Mouse (Mus musculus) erythroblast, embryonic 14.5 days (primary cell): ENCODE measurements around the gene Eef1a1. TPM values are rescaled to one million over a fixed set of nuclear protein-coding genes. Genes with fewer than 3 reads are reported as not detected.

ENCODE experiments used
- H3K27me3 ChIP-seq: 2 replicates; pipeline ENCODE4 v1.6.1; 2012; ENCODE audit warnings: inconsistent platforms; ENCODE audit not compliant: control insufficient read depth
- H3K36me3 ChIP-seq: 2 replicates; pipeline ENCODE4 v1.6.1; 2012; ENCODE audit warnings: mild to moderate bottlenecking, inconsistent platforms; ENCODE audit not compliant: control insufficient read depth
- H3K4me1 ChIP-seq: 2 replicates; pipeline ENCODE4 v1.6.1; 2012; ENCODE audit warnings: inconsistent platforms; ENCODE audit not compliant: control insufficient read depth
- H3K4me3 ChIP-seq: replicated peaks from 2 replicates; pipeline ENCODE3; 2012; ENCODE audit warnings: moderate library complexity, mild to moderate bottlenecking, inconsistent platforms
- H3K9me3 ChIP-seq: 2 replicates; pipeline ENCODE4 v1.6.1; 2012; ENCODE audit warnings: low read length, inconsistent platforms, mixed read lengths; ENCODE audit not compliant: control insufficient read depth
- GATA1 ChIP-seq: IDR thresholded peaks from 2 replicates; pipeline ENCODE4 v1.6.1; 2012; ENCODE audit warnings: low read length, inconsistent platforms, mixed read lengths
- TAL1 ChIP-seq: IDR thresholded peaks from 3 replicates; pipeline ENCODE4 v1.6.1; 2012; ENCODE audit warnings: low read length, inconsistent platforms, mixed read lengths
- polyA plus RNA-seq: library from polyadenylated mRNA; stranded (reverse); fragments of >175 nt; gene quantifications from 2 replicates; pipeline ENCODE4 v1.2.3, GENCODE M21; 2012

The Eef1a1 gene
- 47.9 and 54.8 TPM in 2 replicates for polyA plus RNA-seq

GRCm38 (mm10) chr9:78488890-78489420 lies at the start of gene Eef1a1:
TSS of gene Eef1a1 (minus strand) at chr9:78489151.
- H3K4me3 ChIP-seq = peak within 1 kb of the TSS; percentile 38
- H3K9me3 ChIP-seq = no peaks in the 10 kb centered on the region
- H3K27me3 ChIP-seq = peaks cover 18% of the 10 kb centered on the region
- TF ChIP-seq TAL1 (no peak), GATA1 (no peak)
- no peaks in the 10 kb centered on the region for H3K36me3 ChIP-seq
- peaks cover 3% of the 10 kb centered on the region; the same call in 1 of the 2 replicates for H3K4me1 ChIP-seq

DNA sequence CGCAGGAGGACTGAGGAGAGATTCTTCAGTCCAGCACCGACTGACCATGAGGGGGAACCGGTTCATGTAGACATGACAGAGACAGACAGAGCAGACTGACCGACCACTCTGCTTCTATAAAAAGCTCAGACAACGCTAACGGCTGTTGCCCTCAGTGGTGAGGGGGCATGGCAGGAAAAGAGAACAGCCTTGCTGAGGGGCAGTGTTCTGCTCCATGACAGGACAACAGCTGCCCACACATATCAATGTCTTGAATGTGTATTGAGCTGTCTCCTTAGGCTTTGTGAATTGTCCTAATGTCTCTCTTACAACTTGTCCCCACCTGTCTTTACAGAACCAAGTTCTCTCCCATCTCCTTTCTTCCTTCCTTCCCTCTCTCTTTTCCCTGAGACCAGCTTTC lies 49.5 kb upstream of the Eef1a1 start:
- H3K27me3 ChIP-seq = no peaks in the 10 kb centered on the region
- no peak for TF ChIP-seq GATA1
- no peaks in the 10 kb centered on the region for H3K4me1 ChIP-seq
- peaks cover 2% of the 10 kb centered on the region; the same call in 1 of the 2 replicates for H3K36me3 ChIP-seq
- no peaks in the 10 kb centered on the region for H3K9me3 ChIP-seq
- no peak overlapping the region for H3K4me3 ChIP-seq

DNA sequence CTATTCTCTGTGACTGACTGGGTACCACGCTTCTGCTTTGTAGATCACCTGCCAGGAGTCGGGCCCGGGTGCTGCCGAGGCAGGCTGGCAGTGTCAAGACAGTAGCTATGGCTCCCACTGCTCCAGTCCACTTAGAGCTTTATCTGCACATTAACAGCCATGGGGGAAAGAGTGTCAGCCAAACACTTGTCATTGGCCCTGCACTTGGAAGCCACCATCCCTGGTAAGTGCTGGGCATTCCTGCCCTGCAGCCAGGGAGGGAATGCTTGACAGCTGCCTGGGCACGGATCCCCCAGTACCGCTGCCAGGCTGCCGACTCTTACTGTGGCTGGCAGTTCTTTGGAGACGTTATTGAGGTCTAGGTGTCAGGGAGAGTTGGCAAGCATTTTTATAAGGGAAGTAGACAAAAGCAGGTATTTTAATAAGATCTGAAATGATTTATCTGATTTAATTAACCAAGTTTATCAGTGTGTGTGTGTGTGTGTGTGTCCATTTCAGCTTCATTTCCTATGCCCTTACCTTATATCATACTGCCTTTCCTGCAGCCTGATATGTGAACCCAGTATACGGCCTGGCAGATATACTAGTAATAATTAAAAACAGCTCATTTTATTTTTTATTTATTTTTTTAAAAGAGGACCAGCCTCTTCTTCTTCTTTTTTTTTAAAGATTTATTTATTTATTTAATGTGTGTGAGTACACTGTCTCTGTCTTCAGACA lies 48.4 kb upstream of the Eef1a1 start:
- H3K9me3 ChIP-seq = no peaks in the 10 kb centered on the region
- peaks cover 2% of the 10 kb centered on the region; the same call in 1 of the 2 replicates for H3K36me3 ChIP-seq
- H3K27me3 ChIP-seq = no peaks in the 10 kb centered on the region
- H3K4me1 ChIP-seq = no peaks in the 10 kb centered on the region
- no peak for TF ChIP-seq TAL1
- TF ChIP-seq GATA1 = no peak
- no peak overlapping the region for H3K4me3 ChIP-seq

GRCm38 (mm10) chr9:78534606-78535005 lies 45.7 kb upstream of the Eef1a1 start:
- no peak for TF ChIP-seq TAL1
- H3K27me3 ChIP-seq = no peaks in the 10 kb centered on the region
- H3K4me1 ChIP-seq = no peaks in the 10 kb centered on the region
- no peaks in the 10 kb centered on the region for H3K9me3 ChIP-seq
- peaks cover 2% of the 10 kb centered on the region; the same call in 1 of the 2 replicates for H3K36me3 ChIP-seq
- H3K4me3 ChIP-seq = no peak overlapping the region

DNA sequence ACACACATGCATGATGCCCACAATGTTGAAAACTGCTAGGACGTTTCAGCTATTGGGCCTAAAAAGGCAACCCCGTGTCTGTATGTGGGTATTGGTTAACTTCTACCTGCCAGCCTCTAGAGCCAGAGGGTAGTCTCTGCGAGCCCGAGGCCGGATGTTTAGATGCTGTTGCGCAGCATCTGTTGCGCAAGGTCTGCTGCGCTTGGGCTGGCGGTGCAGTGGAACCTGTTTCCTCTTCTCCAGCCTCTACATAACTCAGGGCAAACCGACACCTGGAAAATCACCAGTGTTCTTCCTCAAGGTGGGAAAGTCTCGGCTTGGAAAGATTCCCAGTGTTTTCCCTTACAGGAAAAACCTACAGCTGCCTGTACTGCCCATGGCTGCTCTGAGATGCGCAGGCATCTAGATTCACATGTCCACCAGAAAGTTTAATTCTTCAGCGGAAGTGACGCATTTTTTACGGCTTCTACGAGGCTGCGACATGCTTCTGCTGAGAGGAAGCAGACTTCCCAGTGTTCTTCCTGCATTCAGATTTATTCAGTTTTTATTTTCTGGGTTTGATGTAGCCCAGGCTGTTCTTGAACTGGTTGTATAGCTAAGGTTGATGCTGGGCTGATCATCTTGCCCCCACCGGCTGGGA lies 44.5 kb upstream of the Eef1a1 start:
- peaks cover 3% of the 10 kb centered on the region; the same call in 1 of the 2 replicates for H3K4me1 ChIP-seq
- H3K27me3 ChIP-seq = no peaks in the 10 kb centered on the region
- H3K36me3 ChIP-seq = peaks cover 2% of the 10 kb centered on the region; the same call in 1 of the 2 replicates
- TF ChIP-seq GATA1 (no peak), TAL1 (no peak)
- H3K4me3 ChIP-seq = no peak overlapping the region
- H3K9me3 ChIP-seq = no peaks in the 10 kb centered on the region

DNA sequence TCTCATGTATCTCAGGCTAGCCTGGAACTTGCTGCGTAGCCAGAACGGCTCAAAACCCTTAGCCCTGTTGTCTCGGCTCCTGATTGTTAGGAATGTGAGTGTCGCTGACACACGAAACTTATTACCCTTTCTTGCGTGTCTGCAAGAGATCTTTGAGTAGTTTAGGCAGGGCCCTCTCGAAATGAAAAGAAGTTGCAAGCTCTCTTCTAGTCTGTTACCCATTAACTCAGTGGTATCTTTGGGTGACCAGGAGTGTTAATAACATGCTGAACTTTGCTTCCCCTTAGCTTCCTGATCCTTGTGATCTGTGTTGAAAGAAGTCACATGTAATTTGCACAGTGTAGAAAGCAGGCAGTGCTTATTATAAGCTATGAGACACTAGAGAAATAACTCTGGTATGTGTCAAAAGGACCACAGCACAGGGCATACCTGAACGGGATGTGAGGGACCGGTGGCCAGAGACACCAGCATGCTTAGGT lies 43.4 kb upstream of the Eef1a1 start:
- TF ChIP-seq GATA1 = no peak
- no peak for TF ChIP-seq TAL1
- no peak overlapping the region for H3K4me3 ChIP-seq

DNA sequence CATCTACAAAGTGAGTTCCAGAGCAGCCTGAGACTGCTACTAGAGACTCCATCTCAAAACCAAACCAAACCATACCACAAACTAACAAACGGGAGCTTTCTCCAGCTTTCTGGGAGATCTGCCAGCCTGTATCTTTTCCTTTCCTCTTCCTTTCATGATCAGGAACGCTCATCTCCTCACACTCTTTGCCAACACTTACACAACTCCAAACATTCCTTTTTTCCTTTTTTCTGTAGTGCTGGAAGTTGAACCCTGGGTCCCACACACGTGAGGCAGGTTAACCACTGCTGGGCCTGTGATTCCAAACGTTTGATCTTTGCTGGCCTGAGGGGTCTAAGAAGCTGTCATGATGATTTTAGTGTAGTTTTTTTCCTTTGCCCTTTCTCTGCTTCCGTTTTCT lies 42.9 kb upstream of the Eef1a1 start:
- Histone ChIP-seq H3K9me3 (no peaks in the 10 kb centered on the region), H3K4me3 (no peak overlapping the region), H3K36me3 (no peaks in the 10 kb centered on the region), H3K27me3 (no peaks in the 10 kb centered on the region), H3K4me1 (peaks cover 17% of the 10 kb centered on the region)
- TF ChIP-seq TAL1 = no peak

More for the DNA sequence above, 43.4 kb upstream of the Eef1a1 start:
- Histone ChIP-seq H3K36me3 (peaks cover 2% of the 10 kb centered on the region; the same call in 1 of the 2 replicates), H3K4me1 (peaks cover 11% of the 10 kb centered on the region), H3K27me3 (no peaks in the 10 kb centered on the region), H3K9me3 (no peaks in the 10 kb centered on the region)

- peak overlapping the region; percentile 65 for H3K4me3 ChIP-seq
- no peaks in the 10 kb centered on the region for H3K36me3 ChIP-seq
- H3K9me3 ChIP-seq = no peaks in the 10 kb centered on the region
- H3K4me1 ChIP-seq = peaks cover 21% of the 10 kb centered on the region
- H3K27me3 ChIP-seq = peaks cover 4% of the 10 kb centered on the region
- TF ChIP-seq TAL1 (no peak), GATA1 (no peak)
These were observed 38.9 kb upstream of the Eef1a1 start for GRCm38 (mm10) chr9:78527767-78528381.

- peaks cover 6% of the 10 kb centered on the region for H3K27me3 ChIP-seq
- no peaks in the 10 kb centered on the region for H3K9me3 ChIP-seq
- no peaks in the 10 kb centered on the region for H3K36me3 ChIP-seq
- H3K4me3 ChIP-seq = peak overlapping the region; percentile 65
- peaks cover 21% of the 10 kb centered on the region for H3K4me1 ChIP-seq
- TF ChIP-seq TAL1 (no peak), GATA1 (no peak)
These were observed 38.4 kb upstream of the Eef1a1 start for GRCm38 (mm10) chr9:78527301-78527761.
